Mouse (Mus musculus): ENCODE results near the gene Nub1. TPM values are rescaled to one million over a fixed set of nuclear protein-coding genes. Genes with fewer than 3 reads are reported as not detected.
A peak's percentile ranks its signal among the peaks of the same experiment; 100 is the strongest.

Gene Nub1
- polyA plus RNA-seq, 1 experiment = 1.1 TPM

DNA sequence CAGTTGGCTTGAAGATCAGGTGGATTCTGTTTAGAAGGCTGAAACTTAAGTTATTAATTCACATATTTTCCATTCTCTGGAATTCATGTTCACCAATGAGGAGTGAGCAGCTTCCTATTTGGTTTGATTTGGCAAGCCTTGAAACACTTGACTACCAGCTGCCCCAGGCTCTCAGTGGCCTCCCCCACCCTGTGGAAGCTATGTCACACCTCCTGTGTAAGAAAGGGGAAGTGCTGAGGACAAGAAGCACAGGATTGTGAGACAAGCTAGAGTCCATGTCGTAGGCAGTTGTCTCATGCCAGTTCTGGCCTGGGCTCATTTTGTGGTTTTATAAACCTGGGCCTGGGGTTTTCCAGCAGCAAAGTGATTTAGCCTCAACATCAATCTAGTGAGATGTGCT lies 2.4 kb downstream of the Nub1 start:
- TF ChIP-seq GATA1 (IDR thresholded peaks at IDR 0.05; ENCODE audit: low read length) (no peak), TAL1 (IDR thresholded peaks at IDR 0.05; ENCODE audit: low read length) (no peak)
- Histone ChIP-seq H3K4me1 (ENCODE audit: control insufficient read depth) (peaks cover 22% of the 10 kb centered on the region), H3K4me3 (replicated peaks) (peak overlapping the region; percentile 9)

DNA sequence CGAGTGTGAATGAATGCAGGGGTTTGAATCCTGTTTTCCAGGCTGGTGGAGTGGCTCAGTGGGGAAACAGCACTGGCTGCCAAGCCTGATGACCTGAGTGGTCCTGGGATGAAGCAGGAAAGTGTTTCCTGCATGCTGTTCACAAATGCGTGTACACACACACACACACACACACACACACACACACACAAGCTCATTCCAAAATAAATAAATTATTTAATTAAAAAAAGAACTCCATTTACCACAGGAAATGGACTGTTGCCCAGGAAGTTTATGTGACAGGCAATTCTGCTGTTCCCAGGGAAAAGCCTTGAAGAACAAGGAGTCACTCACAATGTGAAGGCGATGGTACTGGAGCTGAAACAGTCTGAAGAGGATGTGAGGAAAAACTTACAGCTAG lies 11.4 kb downstream of the Nub1 start:
- Histone ChIP-seq H3K27me3 (ENCODE audit: control insufficient read depth) (no peaks in the 10 kb centered on the region), H3K9me3 (ENCODE audit: control insufficient read depth, low read length) (no peaks in the 10 kb centered on the region), H3K4me3 (replicated peaks) (no peak overlapping the region), H3K36me3 (ENCODE audit: control insufficient read depth) (peaks cover 92% of the 10 kb centered on the region), H3K4me1 (ENCODE audit: control insufficient read depth) (no peaks in the 10 kb centered on the region)
- TF ChIP-seq TAL1 (IDR thresholded peaks at IDR 0.05; ENCODE audit: low read length) (no peak), GATA1 (IDR thresholded peaks at IDR 0.05; ENCODE audit: low read length) (no peak)

More for the DNA sequence above, 2.4 kb downstream of the Nub1 start:
- Histone ChIP-seq H3K9me3 (ENCODE audit: control insufficient read depth, low read length) (no peaks in the 10 kb centered on the region), H3K36me3 (ENCODE audit: control insufficient read depth) (peaks cover 39% of the 10 kb centered on the region), H3K27me3 (ENCODE audit: control insufficient read depth) (no peaks in the 10 kb centered on the region)

GRCm38 (mm10) chr5:24701271-24701670 lies 15.9 kb downstream of the Nub1 start:
- Histone ChIP-seq H3K36me3 (ENCODE audit: control insufficient read depth) (peaks cover 92% of the 10 kb centered on the region), H3K4me1 (ENCODE audit: control insufficient read depth) (no peaks in the 10 kb centered on the region), H3K27me3 (ENCODE audit: control insufficient read depth) (no peaks in the 10 kb centered on the region), H3K9me3 (ENCODE audit: control insufficient read depth, low read length) (no peaks in the 10 kb centered on the region), H3K4me3 (replicated peaks) (no peak overlapping the region)
- TF ChIP-seq TAL1 (IDR thresholded peaks at IDR 0.05; ENCODE audit: low read length) = no peak
- TF ChIP-seq GATA1 (IDR thresholded peaks at IDR 0.05; ENCODE audit: low read length) = no peak

DNA sequence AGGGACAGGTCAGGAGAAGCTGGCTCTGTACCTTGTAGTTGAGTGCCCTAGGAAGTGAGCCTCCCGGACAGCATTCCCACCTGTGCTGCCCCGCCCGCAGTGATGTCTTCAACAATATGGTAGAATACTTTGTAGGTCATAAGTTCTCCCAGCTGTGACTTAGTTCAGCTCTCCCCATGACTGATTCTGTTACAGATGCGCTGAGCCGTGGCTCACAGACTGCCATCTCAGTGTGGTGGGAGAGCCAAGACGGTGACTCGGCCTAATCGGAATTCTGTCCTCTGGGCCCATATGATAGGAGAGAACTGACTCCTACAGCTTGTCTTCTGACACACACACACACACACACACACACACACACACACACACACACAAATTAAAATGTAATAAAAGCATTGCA lies 19.3 kb downstream of the Nub1 start:
- no peaks in the 10 kb centered on the region for H3K9me3 ChIP-seq (ENCODE audit: control insufficient read depth, low read length)
- no peaks in the 10 kb centered on the region for H3K27me3 ChIP-seq (ENCODE audit: control insufficient read depth)
- no peaks in the 10 kb centered on the region for H3K4me1 ChIP-seq (ENCODE audit: control insufficient read depth)
- no peak overlapping the region for H3K4me3 ChIP-seq (replicated peaks)
- no peak for TF ChIP-seq GATA1 (IDR thresholded peaks at IDR 0.05; ENCODE audit: low read length)
- no peak for TF ChIP-seq TAL1 (IDR thresholded peaks at IDR 0.05; ENCODE audit: low read length)
- peaks cover 94% of the 10 kb centered on the region for H3K36me3 ChIP-seq (ENCODE audit: control insufficient read depth)

GRCm38 (mm10) chr5:24709962-24710361 lies 24.6 kb downstream of the Nub1 start:
- no peak for TF ChIP-seq TAL1 (IDR thresholded peaks at IDR 0.05; ENCODE audit: low read length)
- TF ChIP-seq GATA1 (IDR thresholded peaks at IDR 0.05; ENCODE audit: low read length) = no peak
- peaks cover 8% of the 10 kb centered on the region for H3K9me3 ChIP-seq (ENCODE audit: control insufficient read depth, low read length)
- no peak overlapping the region for H3K4me3 ChIP-seq (replicated peaks)
- peaks cover 59% of the 10 kb centered on the region for H3K36me3 ChIP-seq (ENCODE audit: control insufficient read depth)
- H3K27me3 ChIP-seq (ENCODE audit: control insufficient read depth) = no peaks in the 10 kb centered on the region
- H3K4me1 ChIP-seq (ENCODE audit: control insufficient read depth) = peaks cover 2% of the 10 kb centered on the region

DNA sequence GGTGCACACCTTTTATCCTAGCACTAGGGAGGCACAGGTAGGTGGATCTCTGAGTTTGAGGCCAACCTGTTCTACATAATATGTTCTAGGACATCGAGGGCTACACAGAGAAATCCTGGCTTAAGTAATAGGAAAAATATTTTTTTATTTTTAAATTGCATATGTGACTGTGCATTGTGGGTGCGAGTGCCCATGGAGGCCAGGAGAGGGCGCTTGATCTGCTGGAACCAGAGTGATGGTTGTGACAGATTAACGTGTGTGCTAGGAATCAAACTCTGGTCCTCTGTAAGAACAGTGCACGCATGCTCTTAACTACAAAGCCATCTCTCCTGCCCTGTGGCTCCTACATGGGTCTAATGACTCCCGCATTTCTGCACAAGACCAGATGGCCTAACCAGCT lies 26.3 kb downstream of the Nub1 start:
- H3K27me3 ChIP-seq (ENCODE audit: control insufficient read depth) = no peaks in the 10 kb centered on the region
- peaks cover 2% of the 10 kb centered on the region for H3K4me1 ChIP-seq (ENCODE audit: control insufficient read depth)
- H3K4me3 ChIP-seq (replicated peaks) = no peak overlapping the region
- peaks cover 43% of the 10 kb centered on the region for H3K36me3 ChIP-seq (ENCODE audit: control insufficient read depth)
- peaks cover 8% of the 10 kb centered on the region for H3K9me3 ChIP-seq (ENCODE audit: control insufficient read depth, low read length)
- no peak for TF ChIP-seq TAL1 (IDR thresholded peaks at IDR 0.05; ENCODE audit: low read length)
- no peak for TF ChIP-seq GATA1 (IDR thresholded peaks at IDR 0.05; ENCODE audit: low read length)

GRCm38 (mm10) chr5:24713199-24713598 lies 27.9 kb downstream of the Nub1 start:
- H3K4me1 ChIP-seq (ENCODE audit: control insufficient read depth) = peaks cover 5% of the 10 kb centered on the region
- peaks cover 27% of the 10 kb centered on the region for H3K36me3 ChIP-seq (ENCODE audit: control insufficient read depth)
- H3K9me3 ChIP-seq (ENCODE audit: control insufficient read depth, low read length) = peaks cover 8% of the 10 kb centered on the region
- TF ChIP-seq TAL1 (IDR thresholded peaks at IDR 0.05; ENCODE audit: low read length) (no peak), GATA1 (IDR thresholded peaks at IDR 0.05; ENCODE audit: low read length) (no peak)
- no peak overlapping the region for H3K4me3 ChIP-seq (replicated peaks)
- no peaks in the 10 kb centered on the region for H3K27me3 ChIP-seq (ENCODE audit: control insufficient read depth)

- peaks cover 8% of the 10 kb centered on the region for H3K9me3 ChIP-seq (ENCODE audit: control insufficient read depth, low read length)
These were observed 28.7 kb downstream of the Nub1 start for GRCm38 (mm10) chr5:24713987-24714386.

GRCm38 (mm10) chr5:24718076-24718475 lies 32.7 kb downstream of the Nub1 start:
- Histone ChIP-seq H3K4me1 (ENCODE audit: control insufficient read depth) (peaks cover 3% of the 10 kb centered on the region; the same call in 1 of the 2 replicates), H3K27me3 (ENCODE audit: control insufficient read depth) (no peaks in the 10 kb centered on the region), H3K4me3 (replicated peaks) (no peak overlapping the region), H3K36me3 (ENCODE audit: control insufficient read depth) (no peaks in the 10 kb centered on the region), H3K9me3 (ENCODE audit: control insufficient read depth, low read length) (no peaks in the 10 kb centered on the region)
- TF ChIP-seq TAL1 (IDR thresholded peaks at IDR 0.05; ENCODE audit: low read length) = no peak
- no peak for TF ChIP-seq GATA1 (IDR thresholded peaks at IDR 0.05; ENCODE audit: low read length)

More at GRCm38 (mm10) chr5:24713987-24714386, 28.7 kb downstream of the Nub1 start:
- H3K4me1 ChIP-seq (ENCODE audit: control insufficient read depth) = peaks cover 5% of the 10 kb centered on the region
- peaks cover 19% of the 10 kb centered on the region for H3K36me3 ChIP-seq (ENCODE audit: control insufficient read depth)
- no peaks in the 10 kb centered on the region for H3K27me3 ChIP-seq (ENCODE audit: control insufficient read depth)
- no peak for TF ChIP-seq TAL1 (IDR thresholded peaks at IDR 0.05; ENCODE audit: low read length)
- no peak for TF ChIP-seq GATA1 (IDR thresholded peaks at IDR 0.05; ENCODE audit: low read length)
- no peak overlapping the region for H3K4me3 ChIP-seq (replicated peaks)

DNA sequence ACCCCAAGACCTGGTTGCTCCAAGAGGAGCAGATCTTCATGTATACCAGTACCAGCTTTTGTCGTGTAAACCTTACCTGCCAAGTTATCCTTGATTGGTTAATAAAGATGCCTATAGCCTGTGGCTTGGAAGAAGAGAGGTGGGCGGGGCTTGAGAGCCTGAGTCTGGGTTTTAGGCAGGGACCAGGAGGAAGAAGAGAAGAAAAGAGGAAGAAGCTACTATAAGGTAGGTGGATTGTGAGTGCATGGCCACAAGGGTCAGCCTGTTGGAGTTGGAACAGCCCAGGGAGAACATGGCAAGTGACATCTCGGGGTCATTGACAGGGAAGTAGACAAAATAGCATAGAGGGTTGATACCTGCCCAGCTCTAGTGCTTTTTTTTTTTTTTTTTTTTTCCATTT lies 34.5 kb downstream of the Nub1 start:
- Histone ChIP-seq H3K9me3 (ENCODE audit: control insufficient read depth, low read length) (no peaks in the 10 kb centered on the region), H3K4me1 (ENCODE audit: control insufficient read depth) (peaks cover 3% of the 10 kb centered on the region; the same call in 1 of the 2 replicates), H3K36me3 (ENCODE audit: control insufficient read depth) (no peaks in the 10 kb centered on the region), H3K27me3 (ENCODE audit: control insufficient read depth) (no peaks in the 10 kb centered on the region), H3K4me3 (replicated peaks) (no peak overlapping the region)
- no peak for TF ChIP-seq TAL1 (IDR thresholded peaks at IDR 0.05; ENCODE audit: low read length)
- no peak for TF ChIP-seq GATA1 (IDR thresholded peaks at IDR 0.05; ENCODE audit: low read length)

All from erythroblast, embryonic 14.5 days (primary cell).